Mouse (Mus musculus) G1E-ER4 (cell line): Measurements from ENCODE around the gene Scgb1a1. TPM values are rescaled to one million over a fixed set of nuclear protein-coding genes. Genes with fewer than 3 reads are reported as not detected.

ENCODE experiments used
- GATA1 ChIP-seq: IDR thresholded peaks from one replicate; pipeline ENCODE4 v1.8.0; 2012; ENCODE audit warnings: low read length, inconsistent platforms
- polyA plus RNA-seq: library from polyadenylated mRNA; stranded (reverse); fragments of >175 nt; gene quantifications from 2 replicates; pipeline ENCODE4 v1.2.3, GENCODE M21; 2012

Gene Scgb1a1
- polyA plus RNA-seq, 1 experiment: not detected

DNA sequence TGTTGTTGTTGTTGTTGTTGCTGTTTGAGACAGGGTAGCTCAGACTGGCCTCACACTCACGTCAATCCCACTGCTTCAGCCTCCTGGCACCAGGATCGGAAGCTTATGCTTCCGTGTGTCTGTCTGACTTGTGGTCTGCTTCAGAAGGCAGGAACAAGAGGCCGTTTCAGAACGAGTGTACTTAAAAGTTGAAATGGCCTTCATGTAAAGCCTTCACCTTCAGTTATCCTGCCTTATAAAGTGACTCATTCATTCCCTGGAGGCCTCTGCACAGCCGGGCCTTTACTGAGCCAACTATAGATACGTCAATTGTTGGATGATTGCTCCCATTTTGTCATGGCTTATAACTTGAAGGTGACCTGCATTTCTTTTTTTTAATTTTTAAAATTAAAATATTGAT is 28.4 kb downstream of the Scgb1a1 start:
- no peak for TF ChIP-seq GATA1

GRCm38 (mm10) chr19:9058944-9059343 is 28.8 kb downstream of the Scgb1a1 start:
- no peak for TF ChIP-seq GATA1

- no peak for TF ChIP-seq GATA1
These were observed 29.4 kb downstream of the Scgb1a1 start for GRCm38 (mm10) chr19:9058331-9058884.

DNA sequence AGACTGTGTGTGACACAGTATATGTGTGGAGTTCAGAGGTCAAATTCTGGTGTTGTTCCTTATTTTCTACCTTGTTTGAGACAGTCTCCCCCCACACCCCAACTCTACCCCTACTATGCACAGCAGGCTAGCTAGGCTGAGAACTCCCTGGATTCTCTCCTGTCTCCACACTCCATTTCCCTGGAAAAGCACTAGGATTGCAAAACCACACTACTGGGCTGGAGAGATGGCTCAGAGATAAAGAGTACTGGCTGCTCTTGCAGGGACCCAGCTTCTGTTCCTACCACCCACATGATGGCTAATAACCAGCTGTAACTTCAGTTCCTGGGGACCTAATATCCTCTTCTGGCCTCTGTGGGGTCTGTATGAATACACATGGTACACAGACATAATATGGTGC is 30.1 kb downstream of the Scgb1a1 start:
- TF ChIP-seq GATA1: no peak

- no peak for TF ChIP-seq GATA1
These were observed 31.9 kb downstream of the Scgb1a1 start for GRCm38 (mm10) chr19:9055703-9056355.

DNA sequence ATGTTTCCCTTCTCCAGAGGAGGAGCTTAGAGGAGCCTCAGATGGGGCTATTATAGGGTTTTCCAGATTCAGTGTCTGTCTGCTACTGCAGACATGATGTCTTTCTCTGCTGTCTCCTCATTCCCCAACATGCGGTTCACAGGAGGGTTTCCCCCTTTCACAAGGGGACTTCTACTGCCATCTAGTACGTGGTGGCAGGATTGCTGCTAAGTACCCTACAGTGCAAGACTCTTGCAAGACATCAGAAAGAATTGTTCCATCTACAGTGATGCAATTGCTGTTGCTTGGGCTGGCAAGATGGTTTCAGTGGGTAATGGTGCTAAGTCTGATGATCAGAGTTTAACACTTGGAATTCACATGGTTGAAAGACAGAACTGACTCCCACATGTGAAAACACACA is 32.6 kb downstream of the Scgb1a1 start:
- no peak for TF ChIP-seq GATA1

GRCm38 (mm10) chr19:9052803-9053431 is 34.8 kb downstream of the Scgb1a1 start:
- TF ChIP-seq GATA1: no peak

DNA sequence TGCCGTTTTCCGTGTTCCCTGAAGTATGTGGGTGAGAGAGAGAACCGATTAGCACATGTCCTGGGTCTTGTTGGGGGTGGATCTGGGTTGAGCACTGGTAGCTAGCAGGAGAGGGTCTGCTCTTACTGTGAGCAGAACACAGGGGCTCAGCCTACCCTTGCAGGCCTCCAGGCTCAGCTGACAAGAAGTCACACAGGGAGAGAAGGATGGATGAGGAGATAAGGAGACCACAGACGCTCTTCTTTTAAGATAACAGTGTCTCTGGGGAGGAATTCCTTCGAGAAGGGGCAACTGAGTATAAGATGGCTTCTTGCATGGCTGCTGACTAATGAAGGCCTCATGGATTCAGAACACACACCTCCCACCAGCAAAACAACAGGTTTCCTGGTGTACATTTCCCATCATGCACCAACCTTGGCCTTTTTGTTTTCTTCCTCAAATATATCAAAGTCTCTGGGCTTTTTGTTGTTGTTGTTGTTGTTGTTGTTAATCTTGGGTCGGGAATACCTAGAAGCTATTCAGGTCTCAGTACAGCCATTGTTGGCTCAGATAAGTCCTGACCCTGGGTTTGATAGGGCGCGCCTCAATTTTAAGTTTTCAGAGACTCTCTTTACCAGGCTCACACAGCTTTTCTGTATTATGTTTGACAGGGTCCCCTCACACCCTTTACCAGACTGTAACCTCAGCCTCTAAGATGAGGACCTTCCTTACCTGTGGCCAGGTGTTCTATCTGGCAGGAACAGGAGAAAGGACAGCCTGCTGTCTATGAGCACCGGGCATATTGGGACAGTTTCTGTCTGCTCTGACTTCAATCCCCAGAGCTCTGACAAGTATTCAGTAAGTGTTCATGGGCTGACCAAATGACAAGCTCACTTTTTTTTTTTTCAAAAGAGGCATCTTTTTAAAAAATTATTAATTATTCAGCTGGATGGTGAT is 37.2 kb downstream of the Scgb1a1 start:
- peak; percentile 92 for TF ChIP-seq GATA1

- TF ChIP-seq GATA1: no peak
These were observed 38.6 kb downstream of the Scgb1a1 start for GRCm38 (mm10) chr19:9048981-9049687.

DNA sequence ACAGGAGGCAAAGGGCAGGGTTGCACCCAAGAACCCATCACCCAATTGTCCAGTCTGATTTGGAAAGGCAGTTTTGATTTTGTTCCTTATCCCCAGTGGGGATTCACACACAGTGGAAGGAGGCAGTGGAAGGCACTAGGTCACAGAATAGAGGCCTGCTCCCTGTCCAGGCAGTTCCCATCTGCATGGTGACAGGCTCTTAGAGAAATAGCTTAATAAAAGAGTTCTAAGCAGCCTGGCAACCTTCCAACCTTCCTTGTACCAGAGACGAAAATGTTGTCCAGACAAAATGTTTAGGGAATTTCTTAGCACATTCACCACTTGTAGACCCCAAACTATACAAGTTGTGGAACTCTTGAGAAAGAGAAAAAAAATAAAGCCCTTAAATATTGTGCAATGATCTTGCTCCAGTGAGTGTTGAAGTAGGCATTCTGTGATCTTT is 39.8 kb downstream of the Scgb1a1 start:
- no peak for TF ChIP-seq GATA1

GRCm38 (mm10) chr19:9047207-9047945 is 40.4 kb downstream of the Scgb1a1 start:
- TF ChIP-seq GATA1: no peak

DNA sequence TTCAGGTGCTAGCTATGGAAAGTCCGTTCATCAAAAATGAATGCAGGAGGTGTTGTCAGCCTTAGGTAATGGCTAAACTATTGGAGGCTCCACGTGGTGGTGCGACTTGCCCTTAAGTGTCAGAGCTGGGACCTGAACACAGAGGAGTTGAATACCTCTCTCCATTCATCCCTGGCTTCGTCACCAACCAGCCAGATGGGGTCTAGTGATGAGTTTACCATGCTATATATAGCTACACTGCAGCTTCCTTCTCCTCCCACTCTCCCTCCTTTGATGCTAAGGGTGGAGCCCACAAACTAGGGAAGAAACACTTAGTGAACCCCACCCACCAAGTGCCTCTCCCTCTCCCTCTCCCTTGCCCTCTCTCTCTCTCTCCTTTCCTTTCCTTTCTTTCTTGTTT is 43.5 kb downstream of the Scgb1a1 start:
- no peak for TF ChIP-seq GATA1

DNA sequence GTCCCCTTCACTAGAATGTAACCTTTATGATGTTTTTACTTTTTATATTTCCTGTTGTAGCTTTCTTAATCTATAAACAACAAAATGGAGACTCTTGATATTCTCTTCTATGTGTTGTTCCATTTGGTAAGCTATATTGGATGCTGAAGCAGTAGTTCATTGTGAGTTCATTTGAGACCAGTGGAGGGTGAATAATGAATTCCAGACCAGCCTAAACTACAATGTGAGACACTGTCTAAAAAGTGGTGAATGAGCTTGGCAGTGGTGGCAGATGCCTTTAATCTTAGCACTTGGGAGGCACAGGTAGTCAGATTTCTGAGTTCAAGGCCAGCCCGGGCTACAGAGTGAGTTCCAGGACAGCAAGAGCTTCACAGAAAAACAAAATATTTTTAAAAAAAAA is 44.6 kb downstream of the Scgb1a1 start:
- no peak for TF ChIP-seq GATA1

GRCm38 (mm10) chr19:9041074-9041473 is 46.7 kb downstream of the Scgb1a1 start:
- TF ChIP-seq GATA1: no peak

DNA sequence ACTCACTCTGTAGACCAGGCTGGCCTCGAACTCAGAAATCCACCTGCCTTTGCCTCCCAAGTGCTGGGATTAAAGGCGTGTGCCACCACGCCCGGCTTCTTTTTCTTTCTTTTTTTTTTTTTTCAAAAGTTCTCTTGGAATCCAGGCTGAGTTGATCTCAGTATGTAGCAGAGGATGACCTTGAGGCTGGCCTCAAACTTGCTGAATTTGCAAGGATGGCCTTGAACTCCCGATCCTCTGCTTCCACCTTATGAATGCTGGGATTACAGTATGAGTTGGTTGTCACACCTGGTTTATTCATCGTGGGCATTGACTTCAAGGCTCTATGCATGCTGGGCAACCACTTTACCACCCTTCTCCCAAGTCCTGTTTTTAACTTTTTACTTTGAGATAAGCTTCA is 47.1 kb downstream of the Scgb1a1 start:
- TF ChIP-seq GATA1: no peak
